Mouse (Mus musculus) liver, adult 2 months (tissue): Measurements from ENCODE around the gene Mat1a. TPM values are rescaled to one million over a fixed set of nuclear protein-coding genes. Genes with fewer than 3 reads are reported as not detected.
A peak's percentile ranks its signal among the peaks of the same experiment; 100 is the strongest.

Experiments
- DNase-seq: peaks from one replicate; pipeline ENCODE4 v3.0.0-alpha.2; 2011; ENCODE audit warnings: low read depth, low spot score; ENCODE audit errors: extremely low read depth
- H3K27ac ChIP-seq: fragments of 200-500 bp; replicated peaks from 2 replicates; pipeline ENCODE4 v1.5.1; 2012; ENCODE audit warnings: low read depth, mild to moderate bottlenecking, control low read depth, inconsistent platforms, low read length; ENCODE audit not compliant: insufficient read depth
- H3K27me3 ChIP-seq: fragments of 200-500 bp; 2 replicates; pipeline ENCODE4 v1.6.1; 2012; ENCODE audit warnings: mild to moderate bottlenecking, moderate library complexity, low read length, inconsistent platforms; ENCODE audit not compliant: control insufficient read depth, insufficient read depth
- H3K36me3 ChIP-seq: fragments of 200-500 bp; 2 replicates; pipeline ENCODE4 v1.6.1; 2012; ENCODE audit warnings: low read length, inconsistent platforms; ENCODE audit not compliant: control insufficient read depth, insufficient read depth
- H3K4me1 ChIP-seq: fragments of 200-500 bp; 2 replicates; pipeline ENCODE4 v1.6.1; 2011; ENCODE audit warnings: low read length; ENCODE audit not compliant: control insufficient read depth, insufficient read depth
- H3K4me3 ChIP-seq: fragments of 200-500 bp; 2 replicates; pipeline ENCODE4 v1.5.1; 2011; ENCODE audit warnings: low read depth, mild to moderate bottlenecking, control low read depth, low read length, moderate library complexity; ENCODE audit not compliant: insufficient read depth
- H3K79me2 ChIP-seq: fragments of 200-500 bp; 2 replicates; pipeline ENCODE4 v1.6.1; 2012; ENCODE audit warnings: inconsistent platforms, mild to moderate bottlenecking, low read length, moderate library complexity; ENCODE audit not compliant: control insufficient read depth, insufficient read depth
- H3K9ac ChIP-seq: fragments of 200-500 bp; 2 replicates; pipeline ENCODE4 v1.6.1; 2012; ENCODE audit warnings: low read depth, mild to moderate bottlenecking, control low read depth, inconsistent platforms, low read length
- CTCF ChIP-seq: fragments of 200-500 bp; IDR thresholded peaks from 2 replicates; pipeline ENCODE4 v1.5.1; 2011; ENCODE audit warnings: low read depth, low read length, control low read depth
- POLR2A ChIP-seq: fragments of 200-500 bp; IDR thresholded peaks from 2 replicates; pipeline ENCODE4 v1.6.1; 2011; ENCODE audit warnings: low read length, control low read depth; ENCODE audit not compliant: insufficient read depth; ENCODE audit errors: extremely low read depth
- WGBS: fragments of 180-500 bp; shearing (Covaris S2); methylation state at CpG from one replicate; pipeline ENCODE4 v1.1.7; 2018; 5-methylcytosine and 5-hydroxymethylcytosine counted together
- polyA plus RNA-seq: library from polyadenylated mRNA; depleted of rRNA; stranded (reverse); fragments of >200 nt; gene quantifications from 2 replicates; pipeline ENCODE4 v1.2.3, GENCODE M21; 2012
- total RNA-seq: library from RNA; depleted of rRNA; stranded (reverse); fragments of >200 nt; gene quantifications from 2 replicates; pipeline ENCODE4 v1.2.3, GENCODE M21; 2014

Gene Mat1a
- total and polyA plus RNA-seq, 2 experiments: 1,412 to 2,768 TPM

GRCm38 (mm10) chr14:41140686-41141085 lies 35.9 kb downstream of the Mat1a start:
- WGBS: 79% methylated on average over 1 of the region's 1 CpGs
- peak; percentile 96 for DNase-seq
- H3K27me3 ChIP-seq: no peaks in the 10 kb centered on the region
- no peak for TF ChIP-seq POLR2A
- TF ChIP-seq CTCF: no peak
- no peaks in the 10 kb centered on the region for H3K79me2 ChIP-seq
- no peaks in the 10 kb centered on the region for H3K36me3 ChIP-seq
- H3K4me3 ChIP-seq: no peak overlapping the region
- no peak overlapping the region for H3K9ac ChIP-seq
- peaks cover 9% of the 10 kb centered on the region for H3K4me1 ChIP-seq
- H3K27ac ChIP-seq: peak overlapping the region; percentile 94; the same call in 1 of the 2 replicates

- no peak overlapping the region for H3K9ac ChIP-seq
- no peaks in the 10 kb centered on the region for H3K27me3 ChIP-seq
- DNase-seq: no peak
- H3K79me2 ChIP-seq: no peaks in the 10 kb centered on the region
- no peak overlapping the region for H3K4me3 ChIP-seq
- H3K36me3 ChIP-seq: no peaks in the 10 kb centered on the region
- 54% methylated on average over 6 of the region's 6 CpGs for WGBS
- no peak overlapping the region for H3K27ac ChIP-seq
- TF ChIP-seq POLR2A (no peak), CTCF (no peak)
- H3K4me1 ChIP-seq: peaks cover 8% of the 10 kb centered on the region
Observed at GRCm38 (mm10) chr14:41146035-41146434, 41.2 kb downstream of the Mat1a start.

GRCm38 (mm10) chr14:41146922-41147321 lies 42.1 kb downstream of the Mat1a start:
- 0 out of 2 replicates have a peak, but pooled peaks cover 1% of the 10 kb centered on the region for H3K79me2 ChIP-seq
- no peaks in the 10 kb centered on the region for H3K27me3 ChIP-seq
- peaks cover 5% of the 10 kb centered on the region for H3K4me1 ChIP-seq
- DNase-seq: no peak
- H3K27ac ChIP-seq: no peak overlapping the region
- 92% methylated on average over 3 of the region's 3 CpGs for WGBS
- H3K4me3 ChIP-seq: no peak overlapping the region
- no peak for TF ChIP-seq CTCF
- no peak for TF ChIP-seq POLR2A
- no peak overlapping the region for H3K9ac ChIP-seq
- H3K36me3 ChIP-seq: no peaks in the 10 kb centered on the region

DNA sequence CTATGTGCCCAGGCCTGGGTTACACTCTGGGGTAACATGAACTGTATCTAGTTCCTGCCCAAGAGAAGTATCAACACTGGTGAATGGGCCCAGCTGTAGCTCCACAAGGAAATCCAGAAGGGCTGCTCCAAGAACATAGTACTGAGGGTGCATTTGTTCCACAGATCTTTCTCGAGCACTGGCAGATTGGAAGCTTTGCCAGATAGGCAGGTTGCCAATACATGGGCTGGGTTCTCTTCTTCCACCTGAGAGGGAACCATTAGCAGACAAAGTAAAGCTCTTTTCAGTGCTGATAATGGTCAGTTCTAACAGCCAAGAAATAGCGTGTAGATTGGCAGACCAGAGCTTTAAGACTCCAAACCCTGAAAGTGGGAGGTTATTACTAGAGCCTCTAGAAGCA lies 42.5 kb downstream of the Mat1a start:
- Histone ChIP-seq H3K27ac (no peak overlapping the region), H3K4me3 (no peak overlapping the region), H3K27me3 (no peaks in the 10 kb centered on the region), H3K4me1 (peaks cover 5% of the 10 kb centered on the region), H3K36me3 (no peaks in the 10 kb centered on the region), H3K79me2 (peaks cover 3% of the 10 kb centered on the region; the same call in 1 of the 2 replicates), H3K9ac (no peak overlapping the region)
- TF ChIP-seq CTCF (no peak), POLR2A (no peak)
- WGBS: 51% methylated on average over 2 of the region's 2 CpGs
- DNase-seq: peak; percentile 29

DNA sequence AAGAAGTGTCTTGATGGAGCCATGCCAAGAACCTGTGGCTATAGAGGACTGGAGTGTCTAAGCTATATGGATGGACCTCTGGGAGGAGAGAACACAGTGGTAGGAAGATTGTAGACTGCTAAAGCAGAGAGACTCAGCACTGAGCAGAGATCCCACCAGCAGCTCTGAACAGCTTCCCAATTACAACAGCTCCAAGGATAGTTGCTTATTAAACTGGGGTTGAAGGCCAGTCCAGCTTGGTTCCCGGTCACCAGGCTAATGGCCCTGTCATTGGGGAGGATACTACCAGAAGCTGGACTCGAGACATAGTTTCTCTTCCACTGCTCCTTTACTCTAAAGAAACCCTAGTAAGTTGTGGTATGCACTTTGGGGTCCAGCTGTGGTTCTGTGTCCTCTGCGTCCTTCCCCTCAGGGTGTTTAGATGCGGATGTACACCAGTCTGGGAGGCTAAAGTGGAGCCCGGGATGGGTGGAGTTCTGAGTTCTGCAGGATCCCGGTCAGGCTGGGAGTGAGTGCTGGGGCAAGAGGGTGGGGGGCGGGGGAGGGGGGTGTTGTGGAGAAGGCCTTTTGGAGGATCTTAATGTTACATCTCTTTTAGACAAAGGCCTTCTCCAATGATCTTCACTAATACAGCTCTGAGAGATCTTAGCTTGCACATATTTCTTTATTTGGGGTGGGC lies 46.5 kb downstream of the Mat1a start, which contains the start of gene Mbl1:
Mbl1 (plus strand) TSS at position 239 of the 679 bp plus-strand sequence.
- peaks cover 6% of the 10 kb centered on the region; the same call in 1 of the 2 replicates for H3K36me3 ChIP-seq
- H3K79me2 ChIP-seq: peaks cover 13% of the 10 kb centered on the region
- TF ChIP-seq CTCF: no peak
- no peak for TF ChIP-seq POLR2A
- H3K27me3 ChIP-seq: no peaks in the 10 kb centered on the region
- peaks cover 15% of the 10 kb centered on the region for H3K4me1 ChIP-seq
- WGBS: 18% methylated on average over 7 of the region's 7 CpGs
- DNase-seq: peak; percentile 94
- peak within 1 kb of the TSS; percentile 72 for H3K9ac ChIP-seq
- H3K4me3 ChIP-seq: peak within 1 kb of the TSS; percentile 65
- H3K27ac ChIP-seq: peak within 1 kb of the TSS; percentile 100

DNA sequence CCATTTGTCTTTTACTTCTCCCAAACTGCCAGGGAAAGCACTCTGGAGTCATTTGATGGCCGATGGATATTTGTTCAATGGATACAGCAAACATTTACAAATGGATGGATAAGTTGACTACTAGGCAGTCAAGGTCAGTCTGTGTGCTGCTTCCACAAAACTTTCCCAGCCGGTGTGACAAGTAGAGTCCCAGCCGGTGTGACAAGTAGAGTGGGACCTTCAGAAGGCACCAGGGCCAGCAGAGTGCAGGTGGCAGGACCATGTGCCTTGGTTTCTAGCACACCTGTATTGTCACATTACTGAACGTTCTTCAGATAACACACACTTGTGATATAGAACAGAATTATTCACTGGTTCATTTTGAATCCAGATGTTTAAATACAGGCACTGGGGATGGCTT lies 55.2 kb downstream of the Mat1a start:
- TF ChIP-seq CTCF: no peak
- TF ChIP-seq POLR2A: no peak
- Histone ChIP-seq H3K4me1 (peaks cover 40% of the 10 kb centered on the region), H3K27me3 (no peaks in the 10 kb centered on the region), H3K79me2 (0 out of 2 replicates have a peak, but pooled peaks cover 2% of the 10 kb centered on the region), H3K4me3 (no peak overlapping the region), H3K27ac (peak overlapping the region; percentile 87), H3K9ac (peak overlapping the region; percentile 63), H3K36me3 (peaks cover 61% of the 10 kb centered on the region)
- DNase-seq: peak; percentile 66
- WGBS: 15% methylated on average over 4 of the region's 4 CpGs
